Mouse (Mus musculus) stomach, postnatal 0 days (tissue): Measurements from ENCODE around the gene Kif26b.

Experiments used
- CTCF ChIP-seq: IDR thresholded peaks from 2 replicates; pipeline ENCODE4 v1.5.1; 2016; ENCODE audit warnings: antibody characterized with exemption, low read depth, mild to moderate bottlenecking, moderate library complexity
- EP300 ChIP-seq: optimal IDR thresholded peaks from 2 replicates; pipeline ENCODE3; 2016; ENCODE audit warnings: antibody characterized with exemption

GRCm38 (mm10) chr1:178978617-178979245 lies 449.8 kb downstream of the Kif26b start:
- TF ChIP-seq CTCF (no peak), EP300 (no peak)
